Mouse (Mus musculus): Measurements from ENCODE around the gene N4bp1. TPM values are rescaled to one million over a fixed set of nuclear protein-coding genes. Genes with fewer than 3 reads are reported as not detected.

Gene N4bp1
- polyA plus RNA-seq, 1 experiment from 2014 or later: 11.1 TPM

GRCm38 (mm10) chr8:86808990-86809960 is 75.8 kb downstream of the N4bp1 start:
- no peaks in the 10 kb centered on the region for H3K4me1 ChIP-seq (ENCODE audit: control insufficient read depth, insufficient read depth, low read length)
- H3K4me3 ChIP-seq (ENCODE audit: low read depth, low read length): no peak overlapping the region
- 78% methylated on average over 15 of the region's 15 CpGs for WGBS
- H3K27ac ChIP-seq (ENCODE audit: low read depth, low read length): no peak overlapping the region
- DNase-seq (ENCODE audit: low spot score) (no peak), ATAC-seq (ENCODE audit: insufficient read depth, low FRiP score, low TSS enrichment) (no peak)
- no peaks in the 10 kb centered on the region for H3K9me3 ChIP-seq (ENCODE audit: control insufficient read depth, low read length)
- H3K4me2 ChIP-seq (ENCODE audit: low read depth): no peak overlapping the region
- H3K27me3 ChIP-seq (ENCODE audit: control insufficient read depth, insufficient read depth, low read length): no peaks in the 10 kb centered on the region
- H3K9ac ChIP-seq (ENCODE audit: low read length): no peak overlapping the region
- no peaks in the 10 kb centered on the region for H3K36me3 ChIP-seq (ENCODE audit: control insufficient read depth, insufficient read depth, low read length)

DNA sequence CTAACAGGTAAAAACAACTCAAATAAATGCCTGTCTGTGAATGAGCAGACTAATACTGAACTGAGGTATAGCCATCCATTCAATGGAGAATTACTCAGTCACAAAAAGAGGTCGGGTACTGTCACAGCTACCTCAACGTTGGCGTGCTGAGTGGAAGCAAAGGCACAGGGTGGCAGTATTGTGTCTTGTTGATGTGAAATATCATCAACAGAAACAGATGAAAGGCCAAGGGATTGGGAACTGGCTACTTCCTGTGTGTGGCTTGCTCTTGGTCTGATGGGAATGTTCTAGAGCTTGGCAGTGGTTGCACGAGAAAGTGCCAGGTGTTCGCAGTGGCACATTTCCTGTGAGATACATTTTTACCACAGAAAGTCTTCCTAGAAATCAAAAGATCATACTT is 76.8 kb downstream of the N4bp1 start:
- DNase-seq (ENCODE audit: low spot score): no peak

GRCm38 (mm10) chr8:86801988-86802387 is 83.1 kb downstream of the N4bp1 start:
- H3K4me1 ChIP-seq (ENCODE audit: control insufficient read depth, insufficient read depth, low read length): no peaks in the 10 kb centered on the region
- DNase-seq (ENCODE audit: low spot score): no peak
- H3K36me3 ChIP-seq (ENCODE audit: control insufficient read depth, insufficient read depth, low read length): no peaks in the 10 kb centered on the region
- no peak overlapping the region for H3K4me2 ChIP-seq (ENCODE audit: low read depth)
- H3K27me3 ChIP-seq (ENCODE audit: control insufficient read depth, insufficient read depth, low read length): no peaks in the 10 kb centered on the region
- no peak overlapping the region for H3K4me3 ChIP-seq (ENCODE audit: low read depth, low read length)
- H3K27ac ChIP-seq (ENCODE audit: low read depth, low read length): no peak overlapping the region
- H3K9ac ChIP-seq (ENCODE audit: low read length): no peak overlapping the region
- no peak for ATAC-seq (ENCODE audit: insufficient read depth, low FRiP score, low TSS enrichment)
- WGBS: 47% methylated on average over 6 of the region's 6 CpGs
- H3K9me3 ChIP-seq (ENCODE audit: control insufficient read depth, low read length): no peaks in the 10 kb centered on the region

More for the DNA sequence above, 76.8 kb downstream of the N4bp1 start:
- Histone ChIP-seq H3K27ac (ENCODE audit: low read depth, low read length) (no peak overlapping the region), H3K27me3 (ENCODE audit: control insufficient read depth, insufficient read depth, low read length) (no peaks in the 10 kb centered on the region), H3K9ac (ENCODE audit: low read length) (no peak overlapping the region), H3K36me3 (ENCODE audit: control insufficient read depth, insufficient read depth, low read length) (no peaks in the 10 kb centered on the region), H3K4me1 (ENCODE audit: control insufficient read depth, insufficient read depth, low read length) (no peaks in the 10 kb centered on the region), H3K4me2 (ENCODE audit: low read depth) (no peak overlapping the region), H3K4me3 (ENCODE audit: low read depth, low read length) (no peak overlapping the region), H3K9me3 (ENCODE audit: control insufficient read depth, low read length) (no peaks in the 10 kb centered on the region)
- ATAC-seq (ENCODE audit: insufficient read depth, low FRiP score, low TSS enrichment): no peak
- 83% methylated on average over 5 of the region's 5 CpGs for WGBS

DNA sequence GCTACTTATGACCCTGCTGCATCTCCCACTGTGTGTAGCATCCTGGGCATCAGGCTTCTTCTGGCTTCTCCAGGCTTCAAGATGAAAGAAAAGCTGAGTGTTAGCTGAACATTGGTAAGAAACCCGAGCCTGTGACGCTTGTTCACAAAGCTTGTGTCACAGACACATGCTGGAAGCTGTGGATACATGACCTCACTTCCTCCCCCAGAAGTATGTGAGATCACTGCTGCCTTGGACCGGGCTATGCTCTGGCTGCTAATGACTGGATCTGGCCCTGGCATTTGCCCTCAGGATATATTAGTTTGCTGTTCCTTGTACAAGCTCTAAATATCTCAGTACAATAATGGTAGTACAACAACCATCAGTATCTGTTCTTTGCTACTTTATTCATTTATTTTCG is 84.1 kb downstream of the N4bp1 start:
- no peak overlapping the region for H3K4me3 ChIP-seq (ENCODE audit: low read depth, low read length)
- ATAC-seq (ENCODE audit: insufficient read depth, low FRiP score, low TSS enrichment): no peak
- H3K27me3 ChIP-seq (ENCODE audit: control insufficient read depth, insufficient read depth, low read length): no peaks in the 10 kb centered on the region
- no peak overlapping the region for H3K27ac ChIP-seq (ENCODE audit: low read depth, low read length)
- no peak overlapping the region for H3K9ac ChIP-seq (ENCODE audit: low read length)
- 69% methylated on average over 4 of the region's 4 CpGs for WGBS
- H3K4me1 ChIP-seq (ENCODE audit: control insufficient read depth, insufficient read depth, low read length): no peaks in the 10 kb centered on the region
- H3K9me3 ChIP-seq (ENCODE audit: control insufficient read depth, low read length): no peaks in the 10 kb centered on the region
- H3K36me3 ChIP-seq (ENCODE audit: control insufficient read depth, insufficient read depth, low read length): no peaks in the 10 kb centered on the region
- no peak for DNase-seq (ENCODE audit: low spot score)
- no peak overlapping the region for H3K4me2 ChIP-seq (ENCODE audit: low read depth)

DNA sequence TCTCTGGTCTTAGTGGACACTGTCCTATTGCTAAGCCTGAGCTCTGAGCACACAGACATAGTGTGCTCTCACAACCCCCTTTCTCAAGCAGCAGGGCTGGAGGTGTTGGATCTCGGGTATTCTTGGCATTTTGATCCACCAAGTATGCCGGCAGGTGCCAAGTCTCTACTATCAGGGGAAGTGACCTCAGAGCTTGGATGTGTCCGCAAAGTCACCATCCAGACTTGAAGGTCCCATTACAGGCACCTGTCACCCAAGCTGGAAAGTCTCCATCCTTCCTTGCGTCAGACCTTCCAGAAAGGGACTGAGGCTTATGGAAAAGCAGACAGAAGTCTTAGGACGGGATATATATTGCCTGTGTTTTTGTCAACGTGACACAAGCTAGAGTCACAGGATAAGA is 86.9 kb downstream of the N4bp1 start:
- Histone ChIP-seq H3K27ac (ENCODE audit: low read depth, low read length) (no peak overlapping the region), H3K27me3 (ENCODE audit: control insufficient read depth, insufficient read depth, low read length) (no peaks in the 10 kb centered on the region), H3K4me2 (ENCODE audit: low read depth) (no peak overlapping the region), H3K9ac (ENCODE audit: low read length) (no peak overlapping the region), H3K4me3 (ENCODE audit: low read depth, low read length) (no peak overlapping the region), H3K4me1 (ENCODE audit: control insufficient read depth, insufficient read depth, low read length) (no peaks in the 10 kb centered on the region), H3K9me3 (ENCODE audit: control insufficient read depth, low read length) (no peaks in the 10 kb centered on the region), H3K36me3 (ENCODE audit: control insufficient read depth, insufficient read depth, low read length) (no peaks in the 10 kb centered on the region)
- DNase-seq (ENCODE audit: low spot score) (no peak), ATAC-seq (ENCODE audit: insufficient read depth, low FRiP score, low TSS enrichment) (no peak)
- WGBS: 91% methylated on average over 6 of the region's 6 CpGs

DNA sequence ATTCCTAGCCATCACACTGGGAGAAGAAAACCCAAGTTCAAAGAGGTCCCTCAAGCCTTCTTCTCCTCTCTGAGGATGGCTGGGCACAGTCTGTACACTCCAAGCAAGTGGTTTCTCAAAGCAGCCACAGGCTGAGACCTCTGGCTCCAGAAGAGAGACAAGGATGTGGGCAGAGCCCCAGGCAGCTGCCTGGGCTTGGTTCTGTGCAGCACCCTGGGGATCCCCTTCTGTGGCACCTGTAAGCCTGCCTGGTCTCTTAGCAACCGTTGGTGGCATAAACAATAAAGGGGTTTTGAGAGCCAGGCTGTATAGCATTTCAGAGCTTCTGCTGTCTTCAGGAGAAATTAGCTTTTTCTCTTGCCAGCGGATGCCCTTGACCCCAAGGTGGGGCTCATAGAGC is 87.4 kb downstream of the N4bp1 start:
- Histone ChIP-seq H3K27me3 (ENCODE audit: control insufficient read depth, insufficient read depth, low read length) (no peaks in the 10 kb centered on the region), H3K4me1 (ENCODE audit: control insufficient read depth, insufficient read depth, low read length) (no peaks in the 10 kb centered on the region), H3K4me3 (ENCODE audit: low read depth, low read length) (no peak overlapping the region), H3K27ac (ENCODE audit: low read depth, low read length) (no peak overlapping the region), H3K9ac (ENCODE audit: low read length) (no peak overlapping the region), H3K36me3 (ENCODE audit: control insufficient read depth, insufficient read depth, low read length) (no peaks in the 10 kb centered on the region), H3K4me2 (ENCODE audit: low read depth) (no peak overlapping the region), H3K9me3 (ENCODE audit: control insufficient read depth, low read length) (no peaks in the 10 kb centered on the region)
- no peak for DNase-seq (ENCODE audit: low spot score)
- no peak for ATAC-seq (ENCODE audit: insufficient read depth, low FRiP score, low TSS enrichment)
- 85% methylated on average over 2 of the region's 2 CpGs for WGBS

DNA sequence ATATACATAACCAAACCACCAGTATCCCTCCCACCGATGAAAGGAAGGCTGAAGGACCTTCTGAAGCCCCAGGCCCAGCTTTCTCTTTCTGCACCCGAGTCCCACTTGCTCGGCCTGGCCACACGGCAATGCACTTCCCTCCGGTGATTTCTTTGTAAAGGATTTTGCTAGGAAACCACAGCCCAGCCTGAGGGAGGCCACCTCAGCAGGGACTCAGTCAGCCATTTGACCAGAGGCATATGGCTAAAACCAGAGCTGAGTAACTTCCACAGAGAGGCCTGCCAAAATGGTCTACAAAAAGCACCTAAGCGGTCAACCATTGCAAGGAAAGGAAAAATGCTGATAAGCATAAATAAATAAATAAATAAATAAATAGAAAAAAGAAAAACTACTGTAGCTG is 90.3 kb downstream of the N4bp1 start:
- H3K4me3 ChIP-seq (ENCODE audit: low read depth, low read length): no peak overlapping the region
- no peaks in the 10 kb centered on the region for H3K27me3 ChIP-seq (ENCODE audit: control insufficient read depth, insufficient read depth, low read length)
- H3K9me3 ChIP-seq (ENCODE audit: control insufficient read depth, low read length): no peaks in the 10 kb centered on the region
- DNase-seq (ENCODE audit: low spot score) (no peak), ATAC-seq (ENCODE audit: insufficient read depth, low FRiP score, low TSS enrichment) (no peak)
- 35% methylated on average over 6 of the region's 6 CpGs for WGBS
- no peak overlapping the region for H3K4me2 ChIP-seq (ENCODE audit: low read depth)
- H3K36me3 ChIP-seq (ENCODE audit: control insufficient read depth, insufficient read depth, low read length): no peaks in the 10 kb centered on the region
- H3K4me1 ChIP-seq (ENCODE audit: control insufficient read depth, insufficient read depth, low read length): 0 out of 2 replicates have a peak, but pooled peaks cover 2% of the 10 kb centered on the region
- H3K27ac ChIP-seq (ENCODE audit: low read depth, low read length): no peak overlapping the region
- no peak overlapping the region for H3K9ac ChIP-seq (ENCODE audit: low read length)

GRCm38 (mm10) chr8:86791542-86791941 is 93.5 kb downstream of the N4bp1 start:
- 0 out of 2 replicates have a peak, but pooled peaks cover 2% of the 10 kb centered on the region for H3K4me1 ChIP-seq (ENCODE audit: control insufficient read depth, insufficient read depth, low read length)
- no peaks in the 10 kb centered on the region for H3K9me3 ChIP-seq (ENCODE audit: control insufficient read depth, low read length)
- DNase-seq (ENCODE audit: low spot score) (no peak), ATAC-seq (ENCODE audit: insufficient read depth, low FRiP score, low TSS enrichment) (no peak)
- 92% methylated on average over 6 of the region's 6 CpGs for WGBS
- H3K27me3 ChIP-seq (ENCODE audit: control insufficient read depth, insufficient read depth, low read length): no peaks in the 10 kb centered on the region
- H3K4me3 ChIP-seq (ENCODE audit: low read depth, low read length): no peak overlapping the region
- no peak overlapping the region for H3K4me2 ChIP-seq (ENCODE audit: low read depth)
- no peak overlapping the region for H3K9ac ChIP-seq (ENCODE audit: low read length)
- no peak overlapping the region for H3K27ac ChIP-seq (ENCODE audit: low read depth, low read length)
- H3K36me3 ChIP-seq (ENCODE audit: control insufficient read depth, insufficient read depth, low read length): no peaks in the 10 kb centered on the region

- no peaks in the 10 kb centered on the region for H3K36me3 ChIP-seq (ENCODE audit: control insufficient read depth, insufficient read depth, low read length)
- H3K4me3 ChIP-seq (ENCODE audit: low read depth, low read length): no peak overlapping the region
- 0 out of 2 replicates have a peak, but pooled peaks cover 2% of the 10 kb centered on the region for H3K4me1 ChIP-seq (ENCODE audit: control insufficient read depth, insufficient read depth, low read length)
- H3K27me3 ChIP-seq (ENCODE audit: control insufficient read depth, insufficient read depth, low read length): no peaks in the 10 kb centered on the region
- H3K27ac ChIP-seq (ENCODE audit: low read depth, low read length): no peak overlapping the region
- H3K9ac ChIP-seq (ENCODE audit: low read length): no peak overlapping the region
- no peaks in the 10 kb centered on the region for H3K9me3 ChIP-seq (ENCODE audit: control insufficient read depth, low read length)
- WGBS: 83% methylated on average over 1 of the region's 1 CpGs
- H3K4me2 ChIP-seq (ENCODE audit: low read depth): no peak overlapping the region
- DNase-seq (ENCODE audit: low spot score) (no peak), ATAC-seq (ENCODE audit: insufficient read depth, low FRiP score, low TSS enrichment) (no peak)
Observed at GRCm38 (mm10) chr8:86789576-86789975, 95.5 kb downstream of the N4bp1 start.
